Mouse (Mus musculus) small intestine, adult 2 months (tissue): ENCODE data around the gene Eif3b. TPM values are rescaled to one million over a fixed set of nuclear protein-coding genes. Genes with fewer than 3 reads are reported as not detected.

Experiments
- H3K27ac ChIP-seq: fragments of 200-500 bp; 2 replicates; pipeline ENCODE4 v1.5.1; 2012; ENCODE audit warnings: low read depth, low read length, control low read depth, inconsistent platforms; ENCODE audit not compliant: insufficient read depth
- H3K27me3 ChIP-seq: fragments of 200-500 bp; 2 replicates; pipeline ENCODE4 v1.6.1; 2012; ENCODE audit warnings: mild to moderate bottlenecking, moderate library complexity, low read length, inconsistent platforms; ENCODE audit not compliant: control insufficient read depth, insufficient read depth
- H3K36me3 ChIP-seq: fragments of 200-500 bp; 2 replicates; pipeline ENCODE4 v1.6.1; 2012; ENCODE audit warnings: mild to moderate bottlenecking, low read length, control low read depth, inconsistent platforms; ENCODE audit not compliant: control insufficient read depth, insufficient read depth
- H3K4me1 ChIP-seq: fragments of 200-500 bp; 2 replicates; pipeline ENCODE4 v1.6.1; 2012; ENCODE audit warnings: low read length, inconsistent platforms, mixed read lengths; ENCODE audit not compliant: control insufficient read depth, insufficient read depth, insufficient read length
- H3K4me3 ChIP-seq: fragments of 200-500 bp; 2 replicates; pipeline ENCODE4 v1.5.1; 2012; ENCODE audit warnings: low read depth, mild to moderate bottlenecking, control low read depth, inconsistent platforms, low read length, moderate library complexity
- CTCF ChIP-seq: fragments of 200-500 bp; IDR thresholded peaks from 2 replicates; pipeline ENCODE4 v1.5.1; 2012; ENCODE audit warnings: low read depth, mild to moderate bottlenecking, control low read depth, inconsistent platforms, low read length, moderate library complexity, mixed read lengths; ENCODE audit not compliant: insufficient replicate concordance, insufficient read length; ENCODE audit errors: extremely low read depth
- POLR2A ChIP-seq: fragments of 200-500 bp; IDR thresholded peaks from 2 replicates; pipeline ENCODE4 v1.6.1; 2012; ENCODE audit warnings: low read depth, mild to moderate bottlenecking, control low read depth, inconsistent platforms, low read length, moderate library complexity
- WGBS: fragments of 180-500 bp; shearing (Covaris S2); methylation state at CpG from one replicate; pipeline ENCODE4 v1.1.7; 2018; 5-methylcytosine and 5-hydroxymethylcytosine counted together
- polyA plus RNA-seq: library from polyadenylated mRNA; depleted of rRNA; stranded (reverse); fragments of >200 nt; gene quantifications from 2 replicates; pipeline ENCODE4 v1.2.3, GENCODE M21; 2012

Eif3b gene
- polyA plus RNA-seq, 1 experiment: 68.3 TPM

GRCm38 (mm10) chr5:140387236-140387635 is 31.9 kb upstream of the Eif3b start:
- Histone ChIP-seq H3K4me3 (no peak overlapping the region), H3K27me3 (no peaks in the 10 kb centered on the region), H3K4me1 (peaks cover 5% of the 10 kb centered on the region), H3K36me3 (no peaks in the 10 kb centered on the region), H3K27ac (no peak overlapping the region)
- 93% methylated on average over 7 of the region's 7 CpGs for WGBS
- TF ChIP-seq POLR2A: no peak
- no peak for TF ChIP-seq CTCF

DNA sequence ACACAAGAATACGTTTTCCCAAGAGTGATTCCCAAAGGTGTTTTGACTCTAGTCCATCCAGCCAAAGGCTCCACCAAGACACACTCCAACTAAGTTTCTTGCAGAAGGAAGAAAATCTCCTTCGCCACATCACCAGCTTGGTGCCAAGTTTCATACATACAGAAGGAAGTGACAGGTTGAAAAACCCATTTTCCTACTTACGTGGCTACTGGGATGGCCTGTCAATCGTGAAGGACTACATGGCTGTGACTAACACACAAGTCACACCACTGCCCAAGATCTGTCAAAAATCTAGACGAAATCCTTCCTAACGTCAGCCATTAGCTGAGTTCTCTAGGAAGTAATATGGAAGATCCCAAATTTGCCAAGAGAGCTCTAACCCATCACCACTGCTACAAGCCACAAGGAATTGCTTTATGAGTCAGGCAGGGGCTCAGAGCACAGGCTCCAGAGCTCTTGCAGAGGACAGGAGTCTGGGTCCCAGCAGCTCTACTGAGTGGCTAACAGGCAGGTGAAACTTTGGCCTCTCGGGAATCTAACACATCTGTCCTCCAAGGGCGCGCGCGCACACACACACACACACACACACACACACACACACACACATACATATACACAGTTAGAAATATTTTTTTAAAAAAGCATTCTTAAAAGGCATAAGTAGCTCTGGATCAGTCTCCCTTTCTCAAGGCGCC is 31.2 kb upstream of the Eif3b start:
- Histone ChIP-seq H3K27me3 (no peaks in the 10 kb centered on the region), H3K4me1 (peaks cover 5% of the 10 kb centered on the region), H3K27ac (no peak overlapping the region), H3K36me3 (no peaks in the 10 kb centered on the region), H3K4me3 (peak overlapping the region; percentile 11; the same call in 1 of the 2 replicates)
- TF ChIP-seq CTCF: no peak
- TF ChIP-seq POLR2A: no peak
- WGBS: 64% methylated on average over 12 of the region's 12 CpGs

DNA sequence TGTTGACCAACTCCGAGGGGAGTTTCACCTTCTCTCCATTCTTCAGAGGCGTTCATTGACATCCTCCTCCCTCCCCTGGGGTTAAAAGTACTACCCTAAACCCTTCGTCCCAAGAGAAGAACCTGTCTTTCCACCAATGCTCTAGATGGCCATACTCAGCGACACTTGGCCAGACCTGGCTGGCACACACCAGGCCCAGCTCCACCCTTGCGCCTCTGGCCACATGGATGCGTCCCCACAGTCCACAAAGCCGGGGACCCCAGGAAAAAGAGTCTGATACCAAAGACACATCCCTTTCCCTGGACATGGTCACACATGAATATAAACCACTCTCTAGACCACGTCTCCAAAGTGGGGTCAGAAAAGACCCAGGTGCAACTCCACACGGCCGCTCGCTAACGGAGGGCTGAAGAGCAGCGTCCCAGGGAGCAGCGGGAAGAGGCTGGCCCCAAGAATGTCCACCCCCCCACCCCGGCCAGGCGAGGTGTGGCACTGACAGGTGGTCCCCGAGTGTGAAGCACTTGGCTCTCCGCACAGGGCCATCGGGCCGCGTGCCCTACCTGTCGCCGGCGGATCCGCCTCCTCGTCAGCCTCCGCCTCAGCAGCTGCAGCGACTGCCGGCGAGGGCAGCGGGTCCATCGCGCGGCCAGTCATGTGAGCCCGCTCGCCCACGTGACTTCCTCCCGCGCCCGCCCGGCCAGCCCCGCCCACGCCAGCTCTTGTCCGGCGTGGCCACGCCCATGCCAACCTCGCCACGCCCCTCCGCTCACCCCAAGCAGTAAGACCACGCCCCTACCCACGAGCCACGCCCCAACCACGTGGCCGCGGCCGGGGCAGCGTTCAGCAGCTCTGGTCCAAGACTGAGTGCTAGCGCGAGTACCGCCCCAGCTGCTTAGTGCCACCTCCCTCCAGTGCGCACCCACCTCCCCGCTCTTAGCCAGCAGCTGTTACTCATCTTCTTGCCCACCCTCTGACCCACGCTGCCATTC is 30.2 kb upstream of the Eif3b start, which contains the start of gene Snx8:
Gene Snx8 (minus strand): TSS at position 675 of the 989 bp plus-strand sequence.
- Histone ChIP-seq H3K36me3 (no peaks in the 10 kb centered on the region), H3K27me3 (no peaks in the 10 kb centered on the region), H3K27ac (no peak within 1 kb of the TSS), H3K4me1 (peaks cover 5% of the 10 kb centered on the region), H3K4me3 (peak within 1 kb of the TSS; percentile 73)
- under 1% methylated on average over 62 of the region's 63 CpGs for whole genome bisulfite sequencing
- TF ChIP-seq POLR2A: peak; percentile 53
- TF ChIP-seq CTCF: no peak

DNA sequence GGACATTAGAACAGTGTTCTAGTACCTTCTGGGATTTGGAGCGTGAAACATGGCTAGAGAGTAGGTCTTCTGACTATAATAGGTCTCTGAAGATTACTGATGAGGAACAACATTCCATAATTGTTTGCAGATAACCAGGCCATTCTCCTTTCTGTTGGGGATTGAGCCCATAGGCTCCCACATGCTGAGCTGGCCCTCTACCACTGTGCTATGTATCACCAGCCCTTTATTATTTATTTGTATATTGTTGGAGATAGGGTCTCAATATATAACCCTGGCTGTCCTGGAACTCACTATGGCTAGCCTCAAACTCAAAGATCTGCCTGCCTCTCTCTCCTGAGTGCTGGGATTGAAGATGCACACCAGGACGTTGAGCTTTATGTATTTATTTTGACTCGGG is 29.5 kb upstream of the Eif3b start:
- Histone ChIP-seq H3K4me1 (peaks cover 5% of the 10 kb centered on the region), H3K27me3 (no peaks in the 10 kb centered on the region), H3K27ac (no peak overlapping the region), H3K36me3 (no peaks in the 10 kb centered on the region), H3K4me3 (peak overlapping the region; percentile 73)
- 50% methylated on average over 3 of the region's 3 CpGs for WGBS
- TF ChIP-seq CTCF (no peak), POLR2A (no peak)

DNA sequence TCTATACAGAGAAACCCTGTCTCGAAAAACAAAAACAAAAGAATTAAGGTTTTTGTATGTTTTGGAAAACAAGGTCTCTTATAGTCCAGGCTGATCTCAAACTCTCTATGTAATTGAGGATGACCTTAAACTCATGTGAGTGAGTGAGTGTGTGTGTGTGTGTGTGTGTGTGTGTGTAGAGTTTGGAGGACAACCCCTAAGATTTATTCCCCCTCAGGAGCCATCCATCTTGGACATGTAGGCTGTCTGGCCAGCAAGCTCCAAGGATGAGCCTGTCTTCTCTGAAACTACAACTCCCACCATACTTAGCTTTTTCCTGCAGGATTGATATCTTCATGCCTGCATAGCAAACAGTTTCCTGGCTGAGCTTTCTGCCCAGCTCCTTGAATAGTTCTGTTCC is 27.7 kb upstream of the Eif3b start:
- WGBS: 69% methylated on average over 1 of the region's 1 CpGs
- H3K4me3 ChIP-seq: no peak overlapping the region
- H3K4me1 ChIP-seq: peaks cover 5% of the 10 kb centered on the region
- no peaks in the 10 kb centered on the region for H3K27me3 ChIP-seq
- no peak for TF ChIP-seq CTCF
- no peaks in the 10 kb centered on the region for H3K36me3 ChIP-seq
- H3K27ac ChIP-seq: no peak overlapping the region

- peaks cover 5% of the 10 kb centered on the region for H3K4me1 ChIP-seq
- H3K36me3 ChIP-seq: no peaks in the 10 kb centered on the region
- no peak for TF ChIP-seq POLR2A
- TF ChIP-seq CTCF: no peak
- H3K4me3 ChIP-seq: no peak overlapping the region
- 88% methylated on average over 5 of the region's 5 CpGs for WGBS
- H3K27me3 ChIP-seq: no peaks in the 10 kb centered on the region
- H3K27ac ChIP-seq: no peak overlapping the region
These were observed 27.1 kb upstream of the Eif3b start for GRCm38 (mm10) chr5:140391981-140392380.

GRCm38 (mm10) chr5:140392701-140393100 is 26.4 kb upstream of the Eif3b start:
- no peak overlapping the region for H3K4me3 ChIP-seq
- H3K27me3 ChIP-seq: no peaks in the 10 kb centered on the region
- H3K27ac ChIP-seq: no peak overlapping the region
- TF ChIP-seq POLR2A (no peak), CTCF (no peak)
- 76% methylated on average over 3 of the region's 3 CpGs for WGBS
- H3K4me1 ChIP-seq: peaks cover 5% of the 10 kb centered on the region
- no peaks in the 10 kb centered on the region for H3K36me3 ChIP-seq
